Mouse (Mus musculus) ES-Bruce4 (cell line): ENCODE results near the gene Ugt1a5.
"Not testable (repeated sequence)": the region's sequence is repeated elsewhere in the genome, so short reads cannot be mapped to it uniquely, and the experiment has no call there.

Experiments used
- CTCF ChIP-seq: IDR thresholded peaks from one replicate; pipeline ENCODE4 v1.8.1; 2011; ENCODE audit warnings: low read depth, low read length
- EP300 ChIP-seq: IDR thresholded peaks from 2 replicates; pipeline ENCODE4 v1.6.1; 2011; ENCODE audit warnings: low read depth, low read length; ENCODE audit not compliant: insufficient read depth
- POLR2A ChIP-seq: IDR thresholded peaks from one replicate; pipeline ENCODE4 v1.8.1; 2011; ENCODE audit warnings: low read length; ENCODE audit not compliant: insufficient read depth

DNA sequence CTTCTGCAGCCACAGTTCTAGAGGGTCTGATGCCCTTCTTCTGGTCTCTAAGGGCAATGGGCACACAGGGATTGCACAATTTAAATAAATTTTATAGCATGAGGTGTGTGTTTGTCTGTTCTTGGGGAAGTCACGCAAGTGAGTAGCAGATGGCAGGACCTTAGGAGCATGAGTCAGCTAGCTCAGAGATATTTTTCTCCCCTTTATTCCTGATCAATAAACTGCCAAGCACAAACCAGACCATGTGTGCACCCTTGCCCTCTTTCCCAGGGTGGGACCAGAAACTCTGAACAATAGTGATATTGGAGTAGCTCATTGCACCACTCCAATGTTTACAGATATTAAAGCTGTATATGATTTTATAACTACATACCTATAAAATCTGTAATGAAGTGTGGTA lies 35.6 kb upstream of the Ugt1a5 start:
- TF ChIP-seq CTCF, POLR2A, EP300: not testable (repeated sequence)
